Mouse (Mus musculus) megakaryocyte, embryonic 14.5 days (primary cell): Measurements from ENCODE around the gene Resp18.

Experiments
- FLI1 ChIP-seq: IDR thresholded peaks from 2 replicates; pipeline ENCODE4 v1.6.1; 2012; ENCODE audit warnings: low read length, inconsistent platforms, mixed read lengths
- GATA1 ChIP-seq: IDR thresholded peaks from 3 replicates; pipeline ENCODE4 v1.6.1; 2012; ENCODE audit warnings: mixed read lengths, low read length, inconsistent platforms, borderline replicate concordance

GRCm38 (mm10) chr1:75311694-75312093 is 33.5 kb upstream of the Resp18 start:
- TF ChIP-seq GATA1 (no peak), FLI1 (no peak)
